Mouse (Mus musculus) brain, embryonic 14.5 days (tissue): ENCODE results near the gene Olfr1148.

Experiments used
- CTCF ChIP-seq: fragments of 200-500 bp; IDR thresholded peaks from 2 replicates; pipeline ENCODE4 v1.5.1; 2012; ENCODE audit warnings: inconsistent platforms, mild to moderate bottlenecking, moderate library complexity, borderline replicate concordance; ENCODE audit not compliant: insufficient read depth, insufficient read length; ENCODE audit errors: extremely low read depth
- POLR2A ChIP-seq: fragments of 200-500 bp; IDR thresholded peaks from 2 replicates; pipeline ENCODE4 v1.6.1; 2012; ENCODE audit warnings: mild to moderate bottlenecking, inconsistent platforms, borderline replicate concordance; ENCODE audit not compliant: poor library complexity, insufficient read depth, insufficient read length, severe bottlenecking; ENCODE audit errors: extremely low read depth

- no peak for TF ChIP-seq CTCF
- no peak for TF ChIP-seq POLR2A
These were observed 20.8 kb upstream of the Olfr1148 start, which contains the start of gene Olfr1145 for GRCm38 (mm10) chr2:87809522-87809921.
